Mouse (Mus musculus) natural killer cell, adult 2 months (primary cell): Measurements from ENCODE around the gene Rgs12.
A peak's percentile ranks its signal among the peaks of the same experiment; 100 is the strongest.

Experiments
- DNase-seq, 2 experiments: peaks; one replicate each; pipeline ENCODE4 v3.0.0; 2022; ENCODE audit warnings: low spot score in 2 of 2

The Rgs12 gene

GRCm38 (mm10) chr5:35079101-35079500, 129.9 kb downstream of the Rgs12 start:
- no peak for DNase-seq

DNA sequence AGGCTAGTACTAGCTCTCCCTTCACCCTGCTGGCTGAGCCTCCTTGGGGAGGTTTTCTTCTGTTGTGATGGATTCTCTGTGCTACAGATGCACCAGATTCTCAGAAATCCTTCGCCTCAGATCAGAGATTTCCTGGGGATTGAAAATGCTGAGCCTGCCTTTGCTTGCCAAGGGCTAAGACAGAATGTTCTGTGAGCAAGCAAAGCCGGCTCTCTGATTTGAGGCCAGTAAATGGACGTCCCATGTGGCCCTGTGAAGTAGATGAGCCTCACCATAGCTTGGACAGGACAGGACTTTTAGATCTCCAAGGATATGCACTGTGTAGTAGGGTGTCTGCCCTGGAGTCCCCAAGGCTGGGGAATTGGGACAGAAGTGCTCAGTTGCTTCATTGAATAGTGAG, 135.7 kb downstream of the Rgs12 start:
- DNase-seq: no peak

DNA sequence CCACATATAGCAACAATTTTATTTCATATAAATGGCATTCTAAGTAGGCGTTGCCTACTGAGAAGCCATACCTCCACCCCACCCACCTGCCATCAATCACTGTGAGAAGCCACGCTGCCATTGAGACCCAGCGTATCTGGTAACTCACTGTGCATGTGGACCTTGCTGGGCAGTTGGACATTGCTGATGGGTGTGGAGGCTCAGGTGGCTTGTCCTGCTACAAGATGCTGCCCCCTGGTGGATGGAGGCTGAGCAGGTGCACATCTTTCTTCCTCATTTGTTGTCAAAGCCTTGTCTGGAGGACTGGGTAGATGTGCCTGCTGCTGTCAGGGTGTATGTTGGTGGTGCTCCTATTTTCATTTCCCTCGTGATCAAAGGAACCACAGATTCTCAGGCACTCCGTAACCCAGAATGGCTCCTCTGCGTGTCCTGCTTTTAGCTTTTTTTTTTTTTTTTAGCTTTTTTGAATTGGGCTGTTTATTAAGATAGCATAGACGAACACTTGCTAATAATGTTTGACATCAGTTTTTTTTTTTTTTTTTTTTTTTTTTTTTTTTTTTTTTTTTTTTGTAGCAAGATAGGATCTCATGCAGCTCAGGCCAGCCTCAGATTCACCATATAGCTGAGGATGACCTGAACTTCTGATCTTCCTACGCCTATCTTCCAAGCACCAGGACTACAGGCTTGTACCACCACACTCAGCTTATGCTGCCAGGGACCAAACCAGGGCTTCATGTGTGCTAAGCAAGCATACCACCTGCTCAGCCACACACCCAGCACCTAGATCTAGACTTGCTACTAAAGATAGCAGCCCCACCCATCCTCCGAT, 139.8 kb downstream of the Rgs12 start:
- peak; percentile 51 to 60 for DNase-seq
